8 mouse cellular contexts compared by ENCODE assay signal in the genomic region with DNA sequence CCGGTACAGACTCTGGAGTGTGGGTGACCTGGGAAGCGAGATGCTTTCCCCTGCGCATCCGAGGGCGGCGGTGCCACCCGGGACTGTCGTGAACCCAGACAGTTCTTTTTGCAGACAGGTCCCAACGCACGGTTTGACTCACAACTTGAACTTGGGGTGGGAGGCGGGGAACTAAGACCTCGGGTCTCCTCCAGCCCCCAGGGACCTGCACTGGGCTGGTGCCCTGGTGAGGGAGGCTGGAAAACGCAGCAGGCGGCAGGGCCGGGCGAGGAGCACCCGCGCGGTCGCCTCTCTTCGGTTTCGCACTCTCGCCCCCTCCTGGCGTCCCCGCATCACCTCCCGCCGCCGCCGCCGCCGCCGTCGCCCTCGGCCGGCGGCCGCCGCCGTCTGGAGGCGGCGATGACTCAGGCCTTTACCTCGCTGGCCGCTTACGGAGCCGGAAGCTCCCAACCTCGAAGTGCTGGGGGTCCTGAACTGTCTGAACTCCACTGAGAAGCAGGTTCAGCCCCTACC. TPM values are rescaled to one million over a fixed set of nuclear protein-coding genes. Genes with fewer than 3 reads are reported as not detected.
DNase-seq lines count a peak whose midpoint lies in the region; ATAC-seq lines count a peak whose summit lies in the region.

No protein-coding gene starts in this region.

- ATAC-seq in intestine, embryonic 14.5 days (replicated peaks; ENCODE audit: low FRiP score, low TSS enrichment, low read depth) = peak; percentile 73
- ATAC-seq in liver, embryonic 15.5 days (ENCODE audit: insufficient read depth) = no peak
- peak; percentile 67 for ATAC-seq in neural tube, embryonic 12.5 days (ENCODE audit: low FRiP score, low read depth)
- no peak for ATAC-seq in erythroid progenitor cell, adult 5-6 weeks (replicated peaks; ENCODE audit: low FRiP score, poor library complexity, severe bottlenecking)

- H3K4me2 ChIP-seq in intestine, embryonic 14.5 days (ENCODE audit: low read length) = peak overlapping the region; percentile 99
- H3K4me2 ChIP-seq in liver, embryonic 15.5 days = peak overlapping the region; percentile 65
- H3K4me2 ChIP-seq in neural tube, embryonic 12.5 days (replicated peaks) = peak overlapping the region; percentile 96

- H3K9ac ChIP-seq in intestine, embryonic 14.5 days (ENCODE audit: low read length) = 0 out of 2 replicates have a peak overlapping the region, but pooled peaks have one; percentile 23
- H3K9ac ChIP-seq in liver, embryonic 15.5 days = no peak overlapping the region
- H3K9ac ChIP-seq in neural tube, embryonic 12.5 days = peak overlapping the region; percentile 65

- no peaks in the 10 kb centered on the region for H3K9me3 ChIP-seq in intestine, embryonic 14.5 days (ENCODE audit: control insufficient read depth, low read length)
- H3K9me3 ChIP-seq in liver, embryonic 15.5 days (replicated peaks) = no peaks in the 10 kb centered on the region
- H3K9me3 ChIP-seq in neural tube, embryonic 12.5 days = no peaks in the 10 kb centered on the region

- H3K36me3 ChIP-seq in intestine, embryonic 14.5 days (ENCODE audit: control insufficient read depth, insufficient read depth, low read length) = no peaks in the 10 kb centered on the region
- no peaks in the 10 kb centered on the region for H3K36me3 ChIP-seq in liver, embryonic 15.5 days (replicated peaks)
- no peaks in the 10 kb centered on the region for H3K36me3 ChIP-seq in neural tube, embryonic 12.5 days

- WGBS in intestine, embryonic 14.5 days = 1% methylated on average over 40 of the region's 46 CpGs
- under 1% methylated on average over 46 of the region's 46 CpGs for WGBS in liver, embryonic 15.5 days (ENCODE audit: insufficient replicate concordance)
- 2% methylated on average over 46 of the region's 46 CpGs for WGBS in neural tube, embryonic 12.5 days

- peaks cover 65% of the 10 kb centered on the region for H3K27me3 ChIP-seq in intestine, embryonic 14.5 days (replicated peaks; ENCODE audit: control insufficient read depth, insufficient read depth, low read length)
- H3K27me3 ChIP-seq in liver, embryonic 15.5 days = peaks cover 81% of the 10 kb centered on the region
- H3K27me3 ChIP-seq in neural tube, embryonic 12.5 days (replicated peaks) = peaks cover 22% of the 10 kb centered on the region

- no peak overlapping the region for H3K27ac ChIP-seq in intestine, embryonic 14.5 days (ENCODE audit: low read depth)
- H3K27ac ChIP-seq in liver, embryonic 15.5 days (replicated peaks) = no peak overlapping the region
- H3K27ac ChIP-seq in neural tube, embryonic 12.5 days = no peak overlapping the region

- peak overlapping the region; percentile 45 for H3K4me3 ChIP-seq in intestine, embryonic 14.5 days (ENCODE audit: low read depth, low read length)
- H3K4me3 ChIP-seq in liver, embryonic 15.5 days (replicated peaks) = peak overlapping the region; percentile 40
- H3K4me3 ChIP-seq in neural tube, embryonic 12.5 days = peak overlapping the region; percentile 62

- H3K4me1 ChIP-seq in intestine, embryonic 14.5 days (replicated peaks; ENCODE audit: control insufficient read depth, insufficient read depth, low read length) = peaks cover 6% of the 10 kb centered on the region
- peaks cover 16% of the 10 kb centered on the region for H3K4me1 ChIP-seq in liver, embryonic 15.5 days (replicated peaks)
- H3K4me1 ChIP-seq in neural tube, embryonic 12.5 days = peaks cover 39% of the 10 kb centered on the region

- peak; percentile 27 for DNase-seq in ovary, postnatal 10 days (ENCODE audit: low spot score)
- no peak for DNase-seq in ovary, adult 18-20 months (ENCODE audit: low spot score)
- DNase-seq in brain, adult 2 months (ENCODE audit: low read depth, low spot score) = peak; percentile 47
- peak; percentile 69 for DNase-seq in gastrocnemius, postnatal 10 days
- peak; percentile 80 for DNase-seq in intestine, embryonic 14.5 days (ENCODE audit: low spot score)

RNA-seq across cellular contexts. Expression of gene Olfm2, which starts 18.5 kb away (rescaled TPM):
- total RNA-seq in gastrocnemius, postnatal 10 days (2021) = under 1 TPM; 0.52 TPM
- 7.5 and 9.4 TPM in 2 replicates for polyA plus RNA-seq in intestine, embryonic 14.5 days (2014; fragmentation: Nextera tagmentation; extraction: Ambion mirVana)
- polyA plus RNA-seq in liver, embryonic 15.5 days (2015; fragmentation: Nextera tagmentation; extraction: Ambion mirVana) = 0.20 and 0.30 TPM in 2 replicates
- polyA plus RNA-seq in neural tube, embryonic 12.5 days (2016; fragmentation: Nextera tagmentation; extraction: Ambion mirVana) = 89.8 and 93.4 TPM in 2 replicates
- total RNA-seq in erythroid progenitor cell, adult 5-6 weeks (2015; ENCODE audit: low replicate concordance) = not detected in 2 replicates
- not detected in 2 replicates for total RNA-seq in erythroid progenitor cell, adult 5-6 weeks (2017; ENCODE audit: low replicate concordance)

Comparison
In these comparisons a context has a peak if more than half of its experiments do, and no peak if none do; other contexts are left out.
1. ATAC-seq: peak in intestine, embryonic 14.5 days (single experiment) and neural tube, embryonic 12.5 days (single experiment); none in liver, embryonic 15.5 days (single experiment) and erythroid progenitor cell, adult 5-6 weeks (single experiment).
2. Peak in every context shown above with its lines, with median percentiles within 50 percentile points of each other: H3K4me2 ChIP-seq and H3K4me3 ChIP-seq.